Mouse (Mus musculus) induced T-regulatory cell, adult 2 months (primary cell): Measurements from ENCODE around the gene Shroom1.

Experiments used
- DNase-seq: peaks from one replicate; pipeline ENCODE4 v3.0.0-alpha.2; 2012; ENCODE audit warnings: low read depth

Shroom1 gene

GRCm38 (mm10) chr11:53516775-53517627, 60.0 kb downstream of the Shroom1 start:
- peak; percentile 54 for DNase-seq
